Mouse (Mus musculus): ENCODE data around the gene Smoc1. TPM values are rescaled to one million over a fixed set of nuclear protein-coding genes. Genes with fewer than 3 reads are reported as not detected.

Gene Smoc1
- polyA plus RNA-seq, 1 experiment from 2014 or later, result 15.5 TPM

- H3K27me3 ChIP-seq (ENCODE audit: control insufficient read depth, insufficient read depth, low read length), result no peaks in the 10 kb centered on the region
- ATAC-seq (replicated peaks; ENCODE audit: insufficient number of reproducible peaks, low FRiP score, low TSS enrichment, low read depth) (no peak), DNase-seq (ENCODE audit: low spot score) (no peak)
- H3K36me3 ChIP-seq (replicated peaks; ENCODE audit: control insufficient read depth, insufficient read depth, low read depth, low read length), result no peaks in the 10 kb centered on the region
- WGBS, result 87% methylated on average over 9 of the region's 9 CpGs
- no peak overlapping the region for H3K4me3 ChIP-seq (ENCODE audit: low read depth, low read length)
- no peak overlapping the region for H3K4me2 ChIP-seq (ENCODE audit: low read depth, low read length)
- H3K4me1 ChIP-seq (ENCODE audit: control insufficient read depth, insufficient read depth, low read length), result no peaks in the 10 kb centered on the region; the same call in 1 of the 2 replicates
- no peaks in the 10 kb centered on the region for H3K9me3 ChIP-seq (replicated peaks; ENCODE audit: control insufficient read depth, low read length)
- no peak overlapping the region for H3K27ac ChIP-seq (replicated peaks; ENCODE audit: low read depth, low read length)
- H3K9ac ChIP-seq (replicated peaks; ENCODE audit: low read length), result no peak overlapping the region
These were observed 140.5 kb downstream of the Smoc1 start for GRCm38 (mm10) chr12:81167142-81167541.

DNA sequence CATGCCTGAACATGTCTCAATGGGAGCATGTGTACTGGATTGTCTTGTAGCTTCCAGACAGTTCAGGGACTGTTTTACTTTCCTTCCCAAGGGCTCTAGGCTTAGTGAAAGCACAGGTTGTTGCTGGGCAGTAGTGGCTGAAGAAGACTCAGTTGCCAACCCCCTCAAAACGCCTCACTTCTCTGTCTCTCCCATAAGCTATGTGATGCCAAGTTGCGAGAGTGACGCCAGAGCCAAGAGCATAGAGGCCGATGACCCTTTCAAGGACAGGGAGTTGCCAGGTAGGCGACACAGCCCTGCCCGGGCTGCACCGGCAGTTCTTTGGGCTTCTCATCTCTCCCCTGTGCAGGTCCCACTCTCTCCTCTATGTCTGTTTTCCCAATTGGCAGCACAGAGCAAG, 141.4 kb downstream of the Smoc1 start:
- Histone ChIP-seq H3K4me2 (ENCODE audit: low read depth, low read length) (no peak overlapping the region), H3K36me3 (replicated peaks; ENCODE audit: control insufficient read depth, insufficient read depth, low read depth, low read length) (no peaks in the 10 kb centered on the region), H3K27ac (replicated peaks; ENCODE audit: low read depth, low read length) (no peak overlapping the region), H3K4me1 (ENCODE audit: control insufficient read depth, insufficient read depth, low read length) (no peaks in the 10 kb centered on the region; the same call in 1 of the 2 replicates), H3K9me3 (replicated peaks; ENCODE audit: control insufficient read depth, low read length) (no peaks in the 10 kb centered on the region), H3K9ac (replicated peaks; ENCODE audit: low read length) (no peak overlapping the region), H3K27me3 (ENCODE audit: control insufficient read depth, insufficient read depth, low read length) (no peaks in the 10 kb centered on the region), H3K4me3 (ENCODE audit: low read depth, low read length) (no peak overlapping the region)
- WGBS, result 93% methylated on average over 7 of the region's 7 CpGs
- ATAC-seq (replicated peaks; ENCODE audit: insufficient number of reproducible peaks, low FRiP score, low TSS enrichment, low read depth) (no peak), DNase-seq (ENCODE audit: low spot score) (no peak)

- Histone ChIP-seq H3K4me2 (ENCODE audit: low read depth, low read length) (no peak overlapping the region), H3K4me1 (ENCODE audit: control insufficient read depth, insufficient read depth, low read length) (no peaks in the 10 kb centered on the region; the same call in 1 of the 2 replicates), H3K36me3 (replicated peaks; ENCODE audit: control insufficient read depth, insufficient read depth, low read depth, low read length) (no peaks in the 10 kb centered on the region), H3K27me3 (ENCODE audit: control insufficient read depth, insufficient read depth, low read length) (no peaks in the 10 kb centered on the region), H3K27ac (replicated peaks; ENCODE audit: low read depth, low read length) (no peak overlapping the region), H3K9me3 (replicated peaks; ENCODE audit: control insufficient read depth, low read length) (no peaks in the 10 kb centered on the region), H3K9ac (replicated peaks; ENCODE audit: low read length) (no peak overlapping the region), H3K4me3 (ENCODE audit: low read depth, low read length) (no peak overlapping the region)
- no peak for ATAC-seq (replicated peaks; ENCODE audit: insufficient number of reproducible peaks, low FRiP score, low TSS enrichment, low read depth)
- no peak for DNase-seq (ENCODE audit: low spot score)
- WGBS, result 72% methylated on average over 2 of the region's 2 CpGs
These were observed 141.9 kb downstream of the Smoc1 start for GRCm38 (mm10) chr12:81168494-81168893.

DNA sequence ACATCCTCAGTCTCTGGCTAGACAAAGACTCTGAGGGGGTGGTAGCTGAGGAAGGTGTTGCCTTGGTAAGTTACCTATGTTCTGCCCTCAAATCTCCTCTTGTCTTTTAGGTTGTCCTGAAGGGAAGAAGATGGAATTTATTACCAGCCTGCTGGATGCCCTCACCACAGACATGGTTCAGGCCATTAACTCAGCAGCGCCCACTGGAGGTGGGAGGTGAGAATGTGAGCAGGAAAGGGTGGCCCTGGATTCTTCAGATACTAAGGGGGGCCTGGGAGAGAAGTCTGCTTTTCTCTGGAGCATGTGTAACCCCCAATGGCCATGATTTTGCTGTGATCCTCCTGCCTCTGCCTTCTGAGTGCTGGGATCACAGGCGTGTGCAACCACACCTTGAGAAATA, 143.5 kb downstream of the Smoc1 start:
- Histone ChIP-seq H3K27ac (replicated peaks; ENCODE audit: low read depth, low read length) (no peak overlapping the region), H3K36me3 (replicated peaks; ENCODE audit: control insufficient read depth, insufficient read depth, low read depth, low read length) (no peaks in the 10 kb centered on the region), H3K4me1 (ENCODE audit: control insufficient read depth, insufficient read depth, low read length) (no peaks in the 10 kb centered on the region; the same call in 1 of the 2 replicates), H3K9me3 (replicated peaks; ENCODE audit: control insufficient read depth, low read length) (no peaks in the 10 kb centered on the region), H3K4me2 (ENCODE audit: low read depth, low read length) (no peak overlapping the region), H3K4me3 (ENCODE audit: low read depth, low read length) (no peak overlapping the region), H3K9ac (replicated peaks; ENCODE audit: low read length) (no peak overlapping the region), H3K27me3 (ENCODE audit: control insufficient read depth, insufficient read depth, low read length) (no peaks in the 10 kb centered on the region)
- ATAC-seq (replicated peaks; ENCODE audit: insufficient number of reproducible peaks, low FRiP score, low TSS enrichment, low read depth), result no peak
- WGBS, result 74% methylated on average over 2 of the region's 2 CpGs
- no peak for DNase-seq (ENCODE audit: low spot score)

DNA sequence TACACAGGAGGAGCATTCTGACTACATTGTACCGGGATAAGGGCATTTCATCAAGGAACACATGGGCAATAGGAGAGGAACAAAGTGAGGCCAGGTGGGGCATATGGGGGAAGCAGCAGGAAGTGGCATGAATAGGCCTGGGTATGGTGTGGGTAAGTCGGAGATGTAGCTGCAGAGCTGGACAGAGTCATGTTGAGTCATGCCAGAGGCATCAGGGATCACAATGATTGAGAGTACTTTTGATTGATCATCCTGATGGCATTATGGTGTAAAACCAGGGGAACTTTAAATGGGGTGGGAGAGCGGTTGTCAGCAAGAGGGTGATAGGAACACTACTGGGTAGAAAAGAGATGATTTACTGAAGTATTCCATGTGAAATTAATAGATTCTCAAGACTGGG, 146.4 kb downstream of the Smoc1 start:
- no peak overlapping the region for H3K9ac ChIP-seq (replicated peaks; ENCODE audit: low read length)
- no peaks in the 10 kb centered on the region for H3K9me3 ChIP-seq (replicated peaks; ENCODE audit: control insufficient read depth, low read length)
- 89% methylated on average over 3 of the region's 3 CpGs for WGBS
- no peak overlapping the region for H3K4me3 ChIP-seq (ENCODE audit: low read depth, low read length)
- H3K4me1 ChIP-seq (ENCODE audit: control insufficient read depth, insufficient read depth, low read length), result no peaks in the 10 kb centered on the region
- ATAC-seq (replicated peaks; ENCODE audit: insufficient number of reproducible peaks, low FRiP score, low TSS enrichment, low read depth) (no peak), DNase-seq (ENCODE audit: low spot score) (no peak)
- no peak overlapping the region for H3K4me2 ChIP-seq (ENCODE audit: low read depth, low read length)
- H3K27ac ChIP-seq (replicated peaks; ENCODE audit: low read depth, low read length), result no peak overlapping the region
- no peaks in the 10 kb centered on the region for H3K36me3 ChIP-seq (replicated peaks; ENCODE audit: control insufficient read depth, insufficient read depth, low read depth, low read length)
- no peaks in the 10 kb centered on the region for H3K27me3 ChIP-seq (ENCODE audit: control insufficient read depth, insufficient read depth, low read length)

- ATAC-seq (replicated peaks; ENCODE audit: insufficient number of reproducible peaks, low FRiP score, low TSS enrichment, low read depth) (no peak), DNase-seq (ENCODE audit: low spot score) (no peak)
- H3K9ac ChIP-seq (replicated peaks; ENCODE audit: low read length), result no peak overlapping the region
- H3K4me3 ChIP-seq (ENCODE audit: low read depth, low read length), result no peak overlapping the region
- 90% methylated on average over 4 of the region's 4 CpGs for WGBS
- no peaks in the 10 kb centered on the region for H3K36me3 ChIP-seq (replicated peaks; ENCODE audit: control insufficient read depth, insufficient read depth, low read depth, low read length)
- H3K4me1 ChIP-seq (ENCODE audit: control insufficient read depth, insufficient read depth, low read length), result no peaks in the 10 kb centered on the region
- no peaks in the 10 kb centered on the region for H3K9me3 ChIP-seq (replicated peaks; ENCODE audit: control insufficient read depth, low read length)
- H3K27me3 ChIP-seq (ENCODE audit: control insufficient read depth, insufficient read depth, low read length), result no peaks in the 10 kb centered on the region
- H3K27ac ChIP-seq (replicated peaks; ENCODE audit: low read depth, low read length), result no peak overlapping the region
- no peak overlapping the region for H3K4me2 ChIP-seq (ENCODE audit: low read depth, low read length)
These were observed 147.3 kb downstream of the Smoc1 start for GRCm38 (mm10) chr12:81173893-81174292.

DNA sequence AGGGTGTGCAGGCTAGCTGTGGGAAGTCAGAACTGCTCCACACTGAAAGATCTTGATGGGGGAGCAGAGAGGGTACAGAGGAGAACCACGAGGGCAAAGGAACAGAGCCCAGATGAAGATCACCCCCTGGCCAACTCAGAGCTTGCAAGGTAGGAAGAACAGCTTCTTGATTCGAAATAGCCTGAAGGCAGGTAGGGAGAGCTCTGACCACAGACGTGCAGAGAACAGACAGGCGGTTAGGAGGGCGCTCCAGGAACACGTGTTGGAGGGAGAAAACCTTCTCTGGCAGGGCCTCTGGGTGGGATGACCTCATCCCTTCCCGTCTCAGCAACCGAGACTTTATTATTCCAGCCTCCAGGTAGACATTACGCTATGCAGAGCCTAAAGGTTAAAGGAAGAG, 148.6 kb downstream of the Smoc1 start:
- WGBS, result 48% methylated on average over 9 of the region's 9 CpGs

DNA sequence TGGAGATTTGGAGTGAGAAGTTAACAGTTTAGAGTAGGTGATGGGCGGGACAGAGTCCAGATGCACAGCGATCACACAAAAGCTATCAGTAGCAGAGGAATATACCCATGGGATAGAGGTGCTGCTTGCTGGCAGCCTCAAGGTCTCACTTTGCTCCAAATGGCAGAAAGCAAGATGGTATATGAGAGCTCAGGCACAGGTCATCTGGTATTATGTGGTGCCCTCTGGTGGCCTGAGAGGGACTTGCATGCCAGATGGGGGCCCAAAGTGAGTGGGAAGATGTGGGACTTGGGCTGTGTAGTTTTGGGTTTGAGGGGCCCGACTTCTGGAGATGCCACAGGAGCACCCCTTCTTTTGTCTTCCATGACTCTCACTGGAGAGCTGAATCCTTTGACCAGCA, 155.5 kb downstream of the Smoc1 start:
- no peak overlapping the region for H3K27ac ChIP-seq (replicated peaks; ENCODE audit: low read depth, low read length)
- no peaks in the 10 kb centered on the region for H3K36me3 ChIP-seq (replicated peaks; ENCODE audit: control insufficient read depth, insufficient read depth, low read depth, low read length)
- H3K4me2 ChIP-seq (ENCODE audit: low read depth, low read length), result no peak overlapping the region
- H3K4me3 ChIP-seq (ENCODE audit: low read depth, low read length), result no peak overlapping the region
- ATAC-seq (replicated peaks; ENCODE audit: insufficient number of reproducible peaks, low FRiP score, low TSS enrichment, low read depth) (no peak), DNase-seq (ENCODE audit: low spot score) (peak; percentile 75)
- H3K9ac ChIP-seq (replicated peaks; ENCODE audit: low read length), result no peak overlapping the region
- H3K4me1 ChIP-seq (ENCODE audit: control insufficient read depth, insufficient read depth, low read length), result no peaks in the 10 kb centered on the region
- WGBS, result 52% methylated on average over 3 of the region's 3 CpGs
- H3K27me3 ChIP-seq (ENCODE audit: control insufficient read depth, insufficient read depth, low read length), result no peaks in the 10 kb centered on the region
- no peaks in the 10 kb centered on the region for H3K9me3 ChIP-seq (replicated peaks; ENCODE audit: control insufficient read depth, low read length)

More for the DNA sequence above, 148.6 kb downstream of the Smoc1 start:
- Histone ChIP-seq H3K27me3 (ENCODE audit: control insufficient read depth, insufficient read depth, low read length) (no peaks in the 10 kb centered on the region), H3K4me2 (ENCODE audit: low read depth, low read length) (no peak overlapping the region), H3K4me1 (ENCODE audit: control insufficient read depth, insufficient read depth, low read length) (no peaks in the 10 kb centered on the region), H3K36me3 (replicated peaks; ENCODE audit: control insufficient read depth, insufficient read depth, low read depth, low read length) (no peaks in the 10 kb centered on the region), H3K4me3 (ENCODE audit: low read depth, low read length) (no peak overlapping the region), H3K27ac (replicated peaks; ENCODE audit: low read depth, low read length) (no peak overlapping the region), H3K9ac (replicated peaks; ENCODE audit: low read length) (no peak overlapping the region), H3K9me3 (replicated peaks; ENCODE audit: control insufficient read depth, low read length) (no peaks in the 10 kb centered on the region)
- no peak for DNase-seq (ENCODE audit: low spot score)
- ATAC-seq (replicated peaks; ENCODE audit: insufficient number of reproducible peaks, low FRiP score, low TSS enrichment, low read depth), result no peak
